Mouse (Mus musculus) frontal cortex, adult 2 months (tissue): ENCODE measurements at regions not wholly inside any gene's neighbourhood (a gene's known extent, or its start where the extent isn't known, plus 50 kb on each side); places are given as distances from the start of the nearest gene placed in this dataset.

Experiments
- DNase-seq, 2 experiments: peaks; one replicate each; pipeline ENCODE4 v3.0.0; 2022; ENCODE audit warnings: low spot score in 1 of 2; ENCODE audit errors: extremely low spot score in 1 of 2

- no peak for DNase-seq
These were observed 146.9 kb upstream of the Gmnc start for GRCm38 (mm10) chr16:27138384-27138783.

- DNase-seq: peak; percentile 4 to 83
These were observed 147.5 kb upstream of the Gmnc start for GRCm38 (mm10) chr16:27138987-27139386.

- peak; percentile 3 to 86 for DNase-seq
These were observed 148.6 kb upstream of the Gmnc start for GRCm38 (mm10) chr16:27140037-27140436.

GRCm38 (mm10) chr16:27155805-27156204 is 151.5 kb upstream of the Ostn start:
- peak; percentile 3 to 24 for DNase-seq

GRCm38 (mm10) chr16:27195650-27196049 is 111.6 kb upstream of the Ostn start:
- peak in 1 of 2 experiments; percentile 1 for DNase-seq
